Mouse (Mus musculus): Measurements from ENCODE around the gene Bcl11b. TPM values are rescaled to one million over a fixed set of nuclear protein-coding genes. Genes with fewer than 3 reads are reported as not detected.
A peak's percentile ranks its signal among the peaks of the same experiment; 100 is the strongest.

Gene Bcl11b
- polyA plus RNA-seq, 1 experiment: 19.7 TPM

GRCm38 (mm10) chr12:107991191-107991590 lies 12.2 kb downstream of the Bcl11b start:
- Histone ChIP-seq H3K27me3 (ENCODE audit: control insufficient read depth, insufficient read depth, low read length) (no peaks in the 10 kb centered on the region), H3K4me3 (ENCODE audit: extremely low read depth, insufficient read depth, insufficient read length) (peak overlapping the region; percentile 9; the same call in 1 of the 2 replicates), H3K27ac (ENCODE audit: insufficient read depth, low read length) (peak overlapping the region; percentile 40), H3K4me1 (ENCODE audit: control insufficient read depth, insufficient read depth, insufficient read length) (peaks cover 4% of the 10 kb centered on the region; the same call in 1 of the 2 replicates), H3K36me3 (ENCODE audit: control insufficient read depth, insufficient read depth, low read length) (no peaks in the 10 kb centered on the region)
- no peak for DNase-seq (ENCODE audit: low read depth in 1 of 2, low spot score in 2 of 2)
- whole genome bisulfite sequencing: 69% methylated on average over 11 of the region's 11 CpGs
- TF ChIP-seq POLR2A (IDR thresholded peaks at IDR 0.05; ENCODE audit: low read depth, low read length): no peak
- no peak for TF ChIP-seq CTCF (IDR thresholded peaks at IDR 0.05; ENCODE audit: extremely low read depth, insufficient read depth, insufficient read length, insufficient replicate concordance)

- Histone ChIP-seq H3K27ac (ENCODE audit: insufficient read depth, low read length) (no peak overlapping the region), H3K27me3 (ENCODE audit: control insufficient read depth, insufficient read depth, low read length) (peaks cover 2% of the 10 kb centered on the region; the same call in 1 of the 2 replicates), H3K4me3 (ENCODE audit: extremely low read depth, insufficient read depth, insufficient read length) (no peak overlapping the region), H3K4me1 (ENCODE audit: control insufficient read depth, insufficient read depth, insufficient read length) (no peaks in the 10 kb centered on the region; the same call in 1 of the 2 replicates), H3K36me3 (ENCODE audit: control insufficient read depth, insufficient read depth, low read length) (no peaks in the 10 kb centered on the region)
- DNase-seq (ENCODE audit: low read depth in 1 of 2, low spot score in 2 of 2): no peak
- WGBS: 66% methylated on average over 8 of the region's 8 CpGs
- TF ChIP-seq CTCF (IDR thresholded peaks at IDR 0.05; ENCODE audit: extremely low read depth, insufficient read depth, insufficient read length, insufficient replicate concordance): no peak
- TF ChIP-seq POLR2A (IDR thresholded peaks at IDR 0.05; ENCODE audit: low read depth, low read length): no peak
Observed at GRCm38 (mm10) chr12:107983211-107983610, 20.2 kb downstream of the Bcl11b start.

DNA sequence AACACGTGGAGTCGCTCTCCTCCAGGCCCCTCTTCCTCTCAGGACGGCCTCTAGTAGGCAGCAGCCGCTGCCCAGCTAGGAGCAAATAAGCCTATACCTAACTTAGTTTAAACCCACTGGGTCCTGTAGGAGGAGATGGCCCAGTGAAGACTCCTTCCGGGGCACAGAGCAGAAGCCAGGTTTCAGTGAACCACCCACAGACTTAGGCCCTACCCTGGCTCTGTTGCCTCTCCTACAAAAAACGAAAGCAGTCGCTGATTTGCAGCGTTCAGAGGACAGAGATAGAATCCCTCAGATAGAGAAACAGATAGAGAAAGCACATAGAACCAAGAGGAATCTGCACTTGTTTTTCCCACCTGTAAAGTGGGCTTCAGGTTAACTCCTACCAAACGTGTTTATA lies 21.1 kb downstream of the Bcl11b start:
- DNase-seq (ENCODE audit: low read depth in 1 of 2, low spot score in 2 of 2): no peak
- no peak overlapping the region for H3K27ac ChIP-seq (ENCODE audit: insufficient read depth, low read length)
- H3K4me1 ChIP-seq (ENCODE audit: control insufficient read depth, insufficient read depth, insufficient read length): no peaks in the 10 kb centered on the region; the same call in 1 of the 2 replicates
- no peaks in the 10 kb centered on the region for H3K36me3 ChIP-seq (ENCODE audit: control insufficient read depth, insufficient read depth, low read length)
- 72% methylated on average over 9 of the region's 9 CpGs for WGBS
- TF ChIP-seq CTCF (IDR thresholded peaks at IDR 0.05; ENCODE audit: extremely low read depth, insufficient read depth, insufficient read length, insufficient replicate concordance) (no peak), POLR2A (IDR thresholded peaks at IDR 0.05; ENCODE audit: low read depth, low read length) (no peak)
- H3K4me3 ChIP-seq (ENCODE audit: extremely low read depth, insufficient read depth, insufficient read length): no peak overlapping the region
- peaks cover 2% of the 10 kb centered on the region; the same call in 1 of the 2 replicates for H3K27me3 ChIP-seq (ENCODE audit: control insufficient read depth, insufficient read depth, low read length)

DNA sequence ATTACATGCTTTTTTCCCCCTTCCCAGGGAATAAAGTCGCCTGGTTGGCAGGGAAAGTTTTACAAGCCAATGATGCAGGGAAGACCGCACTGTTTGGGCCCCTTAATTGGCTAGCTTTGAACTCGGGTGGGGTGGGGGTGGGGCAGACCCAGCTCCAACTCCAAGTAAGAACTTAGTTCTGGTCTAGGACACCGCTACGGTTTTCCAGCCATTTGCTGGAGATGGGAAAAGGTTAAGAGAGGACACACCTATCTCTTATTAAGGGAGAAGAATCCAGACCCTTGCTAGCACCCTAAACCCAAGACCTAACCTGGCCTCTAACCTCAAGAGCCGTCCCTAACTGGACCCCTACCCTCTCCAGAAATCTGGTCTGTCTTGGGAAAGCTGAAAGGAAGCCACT lies 22.2 kb downstream of the Bcl11b start:
- TF ChIP-seq CTCF (IDR thresholded peaks at IDR 0.05; ENCODE audit: extremely low read depth, insufficient read depth, insufficient read length, insufficient replicate concordance) (no peak), POLR2A (IDR thresholded peaks at IDR 0.05; ENCODE audit: low read depth, low read length) (no peak)
- WGBS: 61% methylated on average over 6 of the region's 6 CpGs
- H3K27me3 ChIP-seq (ENCODE audit: control insufficient read depth, insufficient read depth, low read length): peaks cover 2% of the 10 kb centered on the region; the same call in 1 of the 2 replicates
- no peak overlapping the region for H3K4me3 ChIP-seq (ENCODE audit: extremely low read depth, insufficient read depth, insufficient read length)
- H3K36me3 ChIP-seq (ENCODE audit: control insufficient read depth, insufficient read depth, low read length): no peaks in the 10 kb centered on the region
- no peak for DNase-seq (ENCODE audit: low read depth in 1 of 2, low spot score in 2 of 2)
- H3K27ac ChIP-seq (ENCODE audit: insufficient read depth, low read length): no peak overlapping the region
- no peaks in the 10 kb centered on the region; the same call in 1 of the 2 replicates for H3K4me1 ChIP-seq (ENCODE audit: control insufficient read depth, insufficient read depth, insufficient read length)

GRCm38 (mm10) chr12:107980261-107980961 lies 23.0 kb downstream of the Bcl11b start:
- no peaks in the 10 kb centered on the region; the same call in 1 of the 2 replicates for H3K4me1 ChIP-seq (ENCODE audit: control insufficient read depth, insufficient read depth, insufficient read length)
- DNase-seq (ENCODE audit: low read depth in 1 of 2, low spot score in 2 of 2): no peak
- H3K4me3 ChIP-seq (ENCODE audit: extremely low read depth, insufficient read depth, insufficient read length): no peak overlapping the region
- H3K27me3 ChIP-seq (ENCODE audit: control insufficient read depth, insufficient read depth, low read length): peaks cover 2% of the 10 kb centered on the region; the same call in 1 of the 2 replicates
- no peak overlapping the region for H3K27ac ChIP-seq (ENCODE audit: insufficient read depth, low read length)
- TF ChIP-seq CTCF (IDR thresholded peaks at IDR 0.05; ENCODE audit: extremely low read depth, insufficient read depth, insufficient read length, insufficient replicate concordance): no peak
- TF ChIP-seq POLR2A (IDR thresholded peaks at IDR 0.05; ENCODE audit: low read depth, low read length): no peak
- WGBS: 12% methylated on average over 50 of the region's 51 CpGs
- H3K36me3 ChIP-seq (ENCODE audit: control insufficient read depth, insufficient read depth, low read length): no peaks in the 10 kb centered on the region

- Histone ChIP-seq H3K4me3 (ENCODE audit: extremely low read depth, insufficient read depth, insufficient read length) (no peak overlapping the region), H3K27ac (ENCODE audit: insufficient read depth, low read length) (no peak overlapping the region), H3K4me1 (ENCODE audit: control insufficient read depth, insufficient read depth, insufficient read length) (no peaks in the 10 kb centered on the region; the same call in 1 of the 2 replicates), H3K27me3 (ENCODE audit: control insufficient read depth, insufficient read depth, low read length) (peaks cover 2% of the 10 kb centered on the region; the same call in 1 of the 2 replicates), H3K36me3 (ENCODE audit: control insufficient read depth, insufficient read depth, low read length) (no peaks in the 10 kb centered on the region)
- no peak for DNase-seq (ENCODE audit: low read depth in 1 of 2, low spot score in 2 of 2)
- WGBS: 28% methylated on average over 25 of the region's 28 CpGs
- TF ChIP-seq POLR2A (IDR thresholded peaks at IDR 0.05; ENCODE audit: low read depth, low read length) (no peak), CTCF (IDR thresholded peaks at IDR 0.05; ENCODE audit: extremely low read depth, insufficient read depth, insufficient read length, insufficient replicate concordance) (no peak)
Observed at GRCm38 (mm10) chr12:107979710-107980260, 23.6 kb downstream of the Bcl11b start.

All from spleen, adult 2 months (tissue).